Mouse (Mus musculus): Measurements from ENCODE around the gene Lonrf3. TPM values are rescaled to one million over a fixed set of nuclear protein-coding genes. Genes with fewer than 3 reads are reported as not detected.
A peak's percentile ranks its signal among the peaks of the same experiment; 100 is the strongest.

Lonrf3 gene
- 2.1 and 2.2 TPM in 2 replicates for polyA plus RNA-seq (2012; rRNA removed)

- DNase-seq (ENCODE audit: low spot score), result peak; percentile 54
Measured at GRCm38 (mm10) chrX:36328271-36329039, at the start of gene Lonrf3. Gene Lonrf3 (plus strand): TSS chrX:36328353.

- DNase-seq (ENCODE audit: low spot score), result no peak
Measured at GRCm38 (mm10) chrX:36278750-36279149, 49.4 kb upstream of the Lonrf3 start.

- no peak for DNase-seq (ENCODE audit: low spot score)
Measured at GRCm38 (mm10) chrX:36311420-36311819, 16.7 kb upstream of the Lonrf3 start.

GRCm38 (mm10) chrX:36327491-36328255 lies 480 bp upstream of the Lonrf3 start:
- peak; percentile 27 for DNase-seq (ENCODE audit: low spot score)

- DNase-seq (ENCODE audit: low spot score), result peak; percentile 27
Measured at GRCm38 (mm10) chrX:36329040-36329649, 992 bp downstream of the Lonrf3 start.

- peak; percentile 48 for DNase-seq (ENCODE audit: low spot score)
Measured at GRCm38 (mm10) chrX:36329849-36330411, 1.8 kb downstream of the Lonrf3 start.

GRCm38 (mm10) chrX:36352446-36352845 lies 24.3 kb downstream of the Lonrf3 start:
- DNase-seq (ENCODE audit: low spot score), result no peak

GRCm38 (mm10) chrX:36385340-36385739 lies 57.2 kb downstream of the Lonrf3 start:
- DNase-seq (ENCODE audit: low spot score), result no peak

GRCm38 (mm10) chrX:36389971-36390370 lies 61.8 kb downstream of the Lonrf3 start:
- DNase-seq (ENCODE audit: low spot score), result no peak

- no peak for DNase-seq (ENCODE audit: low spot score)
Measured at GRCm38 (mm10) chrX:36390503-36390902, 62.4 kb downstream of the Lonrf3 start.

- DNase-seq (ENCODE audit: low spot score), result no peak
Measured at GRCm38 (mm10) chrX:36392672-36393071, 64.5 kb downstream of the Lonrf3 start.

- no peak for DNase-seq (ENCODE audit: low spot score)
Measured at GRCm38 (mm10) chrX:36393279-36393678, 65.1 kb downstream of the Lonrf3 start.

- DNase-seq (ENCODE audit: low spot score), result no peak
Measured at GRCm38 (mm10) chrX:36400980-36401379, 72.8 kb downstream of the Lonrf3 start, which contains the start of gene Gm6268. Gene Gm6268 (plus strand): TSS chrX:36401280.

GRCm38 (mm10) chrX:36402316-36402715 lies 74.2 kb downstream of the Lonrf3 start:
- no peak for DNase-seq (ENCODE audit: low spot score)

Other genes starting within 250 kb of the Lonrf3 start
- gene Il13ra1, start 216.2 kb upstream of the Lonrf3 start, polyA plus RNA-seq (2012; rRNA removed), result 9.2 and 9.5 TPM in 2 replicates
- 0.25 and 0.34 TPM in 2 replicates for gene Zcchc12, start 132.4 kb upstream of the Lonrf3 start, polyA plus RNA-seq (2012; rRNA removed)
- gene Gm6268, start 72.9 kb downstream of the Lonrf3 start, polyA plus RNA-seq (2012; rRNA removed), result not detected in 2 replicates
- 0.01 TPM in 1 of 2 replicates, not detected in the other for gene Gm14569, start 163.5 kb downstream of the Lonrf3 start, polyA plus RNA-seq (2012; rRNA removed)

Data from urinary bladder, adult 2 months (tissue).